Mouse (Mus musculus) adrenal gland, postnatal 10 days (tissue): ENCODE measurements around the gene Lta. TPM values are rescaled to one million over a fixed set of nuclear protein-coding genes. Genes with fewer than 3 reads are reported as not detected.

Experiments
- DNase-seq: peaks from one replicate; pipeline ENCODE4 v3.0.0; 2021; ENCODE audit warnings: mixed read lengths
- total RNA-seq, 2 experiments: library from RNA; stranded (reverse); gene quantifications; 2 replicates each; pipeline ENCODE4 v1.2.3; 2021

Lta gene
- total RNA-seq, 2 experiments from 2014 or later, result 0.81 to 0.97 TPM

GRCm38 (mm10) chr17:35178528-35178927 lies 26.6 kb downstream of the Lta start:
- DNase-seq, result peak; percentile 89

- no peak for DNase-seq
Measured at GRCm38 (mm10) chr17:35175968-35176367, 29.2 kb downstream of the Lta start, which contains the start of gene Aif1. Gene Aif1, minus strand, starts transcription at chr17:35176068.

- no peak for DNase-seq
Measured at GRCm38 (mm10) chr17:35175382-35175781, 29.8 kb downstream of the Lta start.

- DNase-seq, result no peak
Measured at GRCm38 (mm10) chr17:35174201-35174977, 30.8 kb downstream of the Lta start.

GRCm38 (mm10) chr17:35173329-35173728 lies 31.8 kb downstream of the Lta start:
- DNase-seq, result no peak

- no peak for DNase-seq
Measured at GRCm38 (mm10) chr17:35172445-35173234, 32.5 kb downstream of the Lta start.

DNA sequence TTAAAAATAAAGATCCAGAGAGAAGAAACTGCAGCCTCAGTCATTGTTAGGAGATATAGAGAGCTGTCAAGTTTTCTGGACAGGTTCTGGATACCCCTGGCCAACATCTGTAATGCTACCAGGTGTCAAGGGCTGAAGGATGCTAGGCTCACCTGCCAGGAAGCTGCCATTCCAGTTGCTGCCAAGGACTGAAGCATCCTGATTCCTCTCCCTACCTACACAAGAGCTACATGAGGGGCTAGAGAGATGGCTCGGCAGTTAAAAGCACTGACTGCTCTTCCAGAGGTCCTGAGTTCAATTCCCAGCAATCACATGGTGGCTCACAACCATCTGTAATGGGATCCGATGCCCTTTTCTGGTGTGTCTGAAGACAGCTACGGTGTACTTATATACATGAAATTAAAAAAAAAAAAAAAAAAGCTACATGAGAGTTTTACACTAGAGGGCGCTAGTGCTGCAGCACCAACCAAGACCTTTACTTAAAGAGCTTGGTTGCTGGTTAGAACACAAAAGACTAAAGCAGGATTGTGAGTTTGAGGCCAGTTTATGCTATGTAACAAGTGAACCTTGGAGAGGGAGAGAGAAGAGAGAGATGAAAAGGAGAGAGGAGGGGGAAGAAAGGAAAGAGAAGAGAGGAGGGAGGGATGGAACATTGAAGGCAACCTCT lies 36.5 kb downstream of the Lta start:
- no peak for DNase-seq

DNA sequence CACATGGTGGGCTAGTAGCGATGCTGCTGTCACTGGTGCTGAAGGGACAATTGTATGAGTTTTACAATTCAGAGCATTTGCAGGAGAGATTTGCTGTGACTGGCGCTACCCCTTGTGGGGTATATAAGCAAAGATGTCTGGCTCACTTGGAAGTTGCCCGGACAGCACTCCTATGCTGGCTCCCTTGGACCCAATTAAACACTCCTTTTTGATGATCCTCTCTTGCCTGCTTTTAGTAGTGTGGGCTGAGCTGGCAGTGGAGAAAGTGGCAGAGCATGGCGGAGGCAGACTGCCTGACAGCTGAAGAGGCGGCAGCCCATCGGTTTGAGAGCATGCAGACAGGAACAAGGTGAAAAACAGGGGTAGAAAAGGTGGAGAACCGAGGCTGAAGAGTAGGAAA lies 37.4 kb downstream of the Lta start:
- no peak for DNase-seq

- DNase-seq, result peak; percentile 69
Measured at GRCm38 (mm10) chr17:35166352-35167035, 38.7 kb downstream of the Lta start.

DNA sequence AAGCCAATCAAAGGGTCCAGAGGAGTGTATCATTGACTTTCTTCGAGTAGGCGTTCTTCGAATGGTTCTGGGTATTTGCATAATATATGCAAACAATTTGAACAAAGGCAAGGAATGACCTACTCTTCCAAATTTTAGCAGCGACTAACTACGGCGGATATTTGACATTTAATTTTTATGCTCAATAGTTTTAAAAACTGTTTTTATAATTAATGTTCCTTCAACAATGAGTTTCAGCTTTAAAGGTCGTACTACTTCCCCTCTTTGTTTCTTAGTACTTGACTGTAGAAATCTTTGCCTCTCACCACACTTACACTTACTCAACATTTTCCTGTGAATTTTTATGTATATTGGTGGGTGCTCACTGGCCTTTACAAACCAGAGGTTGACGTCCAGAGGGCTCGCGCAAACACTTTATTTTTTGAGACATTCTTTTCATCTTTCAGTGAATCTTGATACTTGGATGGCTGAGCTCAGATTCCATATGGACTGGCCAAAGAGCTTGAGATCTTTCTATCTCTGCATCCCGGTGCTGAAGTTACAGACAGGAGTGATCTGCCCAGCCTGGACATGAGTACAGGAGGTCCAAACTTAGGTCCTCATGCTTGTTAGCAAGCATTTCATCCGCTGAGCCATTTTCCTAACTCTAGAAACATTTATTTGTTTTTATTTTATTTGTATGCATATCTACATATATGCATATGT lies 39.5 kb downstream of the Lta start:
- no peak for DNase-seq

GRCm38 (mm10) chr17:35164568-35165450 lies 40.3 kb downstream of the Lta start, which contains the start of gene Prrc2a:
Gene Prrc2a, minus strand, starts transcription at chr17:35164897.
- peak; percentile 98 for DNase-seq

DNA sequence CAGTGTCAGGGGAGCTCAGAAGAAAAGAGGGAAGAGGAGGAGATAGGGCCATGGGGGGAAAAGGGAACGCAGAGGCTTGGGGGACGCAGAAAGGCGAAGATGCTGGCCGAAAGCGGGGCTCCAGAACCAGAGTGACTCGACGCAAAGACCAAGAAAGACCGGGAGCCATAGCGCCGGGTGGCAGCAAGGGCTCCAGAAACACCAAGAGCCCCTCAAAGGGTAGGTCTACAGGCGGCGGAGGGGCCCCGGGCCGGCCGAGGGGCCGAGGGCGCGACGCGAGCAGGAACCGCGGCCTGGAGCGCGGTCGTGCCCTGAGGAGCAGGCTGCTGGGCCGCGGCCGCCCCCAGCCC lies 41.0 kb downstream of the Lta start:
- DNase-seq, result no peak

- no peak for DNase-seq
Measured at GRCm38 (mm10) chr17:35163326-35164081, 41.6 kb downstream of the Lta start.

- DNase-seq, result peak; percentile 62
Measured at GRCm38 (mm10) chr17:35162730-35163129, 42.4 kb downstream of the Lta start.

DNA sequence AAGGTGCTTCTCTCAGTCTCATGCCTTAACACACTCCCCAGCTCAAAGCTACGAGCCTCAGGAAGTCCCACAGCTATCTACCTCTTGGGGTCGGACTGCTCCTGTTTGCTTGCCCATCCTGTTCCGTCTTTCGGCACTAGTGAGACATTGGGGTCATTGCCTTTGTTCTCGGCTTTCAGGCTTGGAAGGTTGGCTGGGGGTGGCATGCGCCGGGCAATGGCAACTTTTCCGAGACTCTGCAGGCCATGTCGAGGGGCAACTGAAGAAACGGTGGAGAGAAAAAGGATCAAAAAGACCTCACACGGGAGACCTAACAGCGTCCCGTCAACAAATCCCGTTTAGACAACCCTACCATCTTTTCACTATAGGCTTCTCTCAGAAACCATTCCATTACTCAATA lies 43.0 kb downstream of the Lta start:
- DNase-seq, result no peak

GRCm38 (mm10) chr17:35161421-35161820 lies 43.7 kb downstream of the Lta start:
- DNase-seq, result no peak

- DNase-seq, result no peak
Measured at GRCm38 (mm10) chr17:35159638-35160037, 45.5 kb downstream of the Lta start.

GRCm38 (mm10) chr17:35158850-35159593 lies 46.1 kb downstream of the Lta start:
- DNase-seq, result no peak

- DNase-seq, result no peak
Measured at GRCm38 (mm10) chr17:35157661-35158175, 47.4 kb downstream of the Lta start.
